Mouse (Mus musculus) bone marrow, adult 2 months (tissue): ENCODE data around the gene Ttc4.

ENCODE experiments used
- CTCF ChIP-seq: fragments of 200-500 bp; IDR thresholded peaks from 2 replicates; pipeline ENCODE4 v1.5.1; 2011; ENCODE audit warnings: low read length, control low read depth; ENCODE audit not compliant: control insufficient read depth, insufficient read depth
- POLR2A ChIP-seq: fragments of 200-500 bp; IDR thresholded peaks from 2 replicates; pipeline ENCODE4 v1.6.1; 2011; ENCODE audit warnings: low read depth, mild to moderate bottlenecking, control low read depth, low read length, borderline replicate concordance; ENCODE audit not compliant: control insufficient read depth

DNA sequence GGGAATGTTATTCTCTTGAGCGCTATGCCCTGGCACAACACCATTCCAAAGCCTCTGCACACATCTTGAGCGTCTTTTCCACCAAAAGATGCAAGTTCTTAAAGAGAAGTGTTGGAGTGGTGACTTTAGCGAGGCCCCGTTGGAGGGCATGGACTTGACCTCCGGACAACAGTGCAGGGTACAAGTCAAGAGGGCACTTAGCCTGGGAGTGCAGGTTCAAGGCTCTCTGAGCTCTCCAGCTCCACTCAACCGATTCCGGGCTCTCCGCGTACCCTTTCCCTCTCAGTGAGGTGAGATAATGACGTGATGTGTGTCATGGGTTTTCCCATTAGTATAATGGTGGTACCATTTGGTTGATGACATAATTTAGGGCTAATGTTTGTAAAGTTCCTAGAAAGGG is 54.5 kb downstream of the Ttc4 start:
- TF ChIP-seq POLR2A (no peak), CTCF (no peak)
